Mouse (Mus musculus) MEL (cell line): ENCODE results near the gene BC035044. TPM values are rescaled to one million over a fixed set of nuclear protein-coding genes. Genes with fewer than 3 reads are reported as not detected.

ENCODE experiments used
- DNase-seq: peaks from one replicate; pipeline ENCODE4 v3.0.0; 2011; ENCODE audit warnings: low read depth, low spot score
- H3K27ac ChIP-seq: 2 replicates; pipeline ENCODE4 v1.5.1; 2012; ENCODE audit warnings: low read depth, mild to moderate bottlenecking, control low read depth, low read length, moderate library complexity; ENCODE audit not compliant: control insufficient read depth
- H3K27me3 ChIP-seq, 2 experiments: fragments of 150-350 bp in 1 of 2; sonication (generic) in 1 of 2; 2 replicates each; pipeline ENCODE4 v1.6.1; 2012; ENCODE audit warnings: low read length in 2 of 2, mild to moderate bottlenecking in 2 of 2, improper control_type of control experiment in 1 of 2, moderate library complexity in 1 of 2; ENCODE audit not compliant: insufficient read depth in 2 of 2, control insufficient read depth in 1 of 2
- H3K36me3 ChIP-seq, 2 experiments: 2 replicates each; pipeline ENCODE4 v1.6.1; 2012 to 2014; ENCODE audit warnings: low read length in 2 of 2, improper control_type of control experiment in 1 of 2, inconsistent platforms in 1 of 2, mild to moderate bottlenecking in 1 of 2; ENCODE audit not compliant: insufficient read depth in 2 of 2, control insufficient read depth in 1 of 2
- H3K4me1 ChIP-seq, 2 experiments: fragments of 150-350 bp in 1 of 2; sonication (generic) in 1 of 2; 2 replicates each; pipeline ENCODE4 v1.6.1; 2012; ENCODE audit warnings: low read length in 2 of 2, improper control_type of control experiment in 1 of 2, mild to moderate bottlenecking in 1 of 2; ENCODE audit not compliant: insufficient read depth in 2 of 2, control insufficient read depth in 1 of 2
- H3K4me3 ChIP-seq, 2 experiments: fragments of 150-350 bp in 1 of 2; sonication (generic) in 1 of 2; 2 replicates each; pipeline ENCODE4 v1.5.1; 2012; ENCODE audit warnings: low read depth in 2 of 2, low read length in 2 of 2, mild to moderate bottlenecking in 2 of 2, moderate library complexity in 2 of 2, control low read depth in 1 of 2, improper control_type of control experiment in 1 of 2; ENCODE audit not compliant: control insufficient read depth in 1 of 2, insufficient read depth in 1 of 2
- H3K79me2 ChIP-seq: 2 replicates; pipeline ENCODE4 v1.6.1; 2012; ENCODE audit warnings: mild to moderate bottlenecking, low read length, moderate library complexity; ENCODE audit not compliant: control insufficient read depth, poor library complexity, insufficient read depth
- H3K9ac ChIP-seq: 2 replicates; pipeline ENCODE4 v1.6.1; 2012; ENCODE audit warnings: low read depth, mild to moderate bottlenecking, control low read depth, low read length, moderate library complexity; ENCODE audit not compliant: control insufficient read depth, poor library complexity, severe bottlenecking
- H3K9me3 ChIP-seq: fragments of 150-350 bp; sonication (generic); replicated peaks from 2 replicates; pipeline ENCODE4 v1.6.1; 2012; ENCODE audit warnings: mild to moderate bottlenecking, low read length, improper control_type of control experiment, moderate library complexity; ENCODE audit not compliant: insufficient read depth
- CHD1 ChIP-seq: IDR thresholded peaks from 2 replicates; pipeline ENCODE4 v1.6.1; 2012; ENCODE audit warnings: low read depth, mild to moderate bottlenecking, inconsistent platforms, low read length, improper control_type of control experiment
- CTCF ChIP-seq, 3 experiments: IDR thresholded peaks in 2 of 3; conservative IDR thresholded peaks in 1 of 3; 2 replicates each; pipeline ENCODE4 v1.5.1; 2011 to 2012; ENCODE audit warnings: low read length in 3 of 3, low read depth in 2 of 3, mild to moderate bottlenecking in 2 of 3, improper control_type of control experiment in 1 of 3, inconsistent platforms in 1 of 3, mixed read lengths in 1 of 3, moderate library complexity in 1 of 3; ENCODE audit not compliant: control insufficient read depth in 1 of 3, insufficient read depth in 1 of 3, poor library complexity in 1 of 3, severe bottlenecking in 1 of 3
- ELF1 ChIP-seq: IDR thresholded peaks from 2 replicates; pipeline ENCODE4 v1.6.1; 2014; ENCODE audit warnings: low read depth, mild to moderate bottlenecking, inconsistent platforms, low read length, improper control_type of control experiment, moderate library complexity
- EP300 ChIP-seq, 2 experiments: IDR thresholded peaks; 2 replicates each; pipeline ENCODE4 v1.6.1; 2011; ENCODE audit warnings: improper control_type of control experiment in 2 of 2, low read length in 2 of 2, low read depth in 1 of 2, mild to moderate bottlenecking in 1 of 2
- ETS1 ChIP-seq: IDR thresholded peaks from 2 replicates; pipeline ENCODE4 v1.6.1; 2012; ENCODE audit warnings: low read depth, mild to moderate bottlenecking, inconsistent platforms, low read length, improper control_type of control experiment, moderate library complexity
- HCFC1 ChIP-seq: IDR thresholded peaks from 2 replicates; pipeline ENCODE4 v1.6.1; 2012; ENCODE audit warnings: low read depth, mild to moderate bottlenecking, inconsistent platforms, low read length, improper control_type of control experiment, moderate library complexity
- JUND ChIP-seq: IDR thresholded peaks from 2 replicates; pipeline ENCODE4 v1.6.1; 2011; ENCODE audit warnings: low read depth, mild to moderate bottlenecking, improper control_type of control experiment, low read length
- KAT2A ChIP-seq: conservative IDR thresholded peaks from 2 replicates; pipeline ENCODE4 v1.6.1; 2012; ENCODE audit warnings: low read depth, low read length, improper control_type of control experiment, inconsistent platforms
- MAFK ChIP-seq: IDR thresholded peaks from 2 replicates; pipeline ENCODE4 v1.6.1; 2011; ENCODE audit warnings: low read depth, mild to moderate bottlenecking, low read length, improper control_type of control experiment, borderline replicate concordance
- MAX ChIP-seq: IDR thresholded peaks from 2 replicates; pipeline ENCODE4 v1.6.1; 2011; ENCODE audit warnings: low read length, improper control_type of control experiment
- MXI1 ChIP-seq: IDR thresholded peaks from 2 replicates; pipeline ENCODE4 v1.6.1; 2011; ENCODE audit warnings: mild to moderate bottlenecking, low read depth, low read length, improper control_type of control experiment
- MYB ChIP-seq: IDR thresholded peaks from 2 replicates; pipeline ENCODE4 v1.6.1; 2011; ENCODE audit warnings: mild to moderate bottlenecking, low read depth, low read length, improper control_type of control experiment
- MYC ChIP-seq: IDR thresholded peaks from 2 replicates; pipeline ENCODE4 v1.6.1; 2011; ENCODE audit warnings: low read depth, mild to moderate bottlenecking, low read length, improper control_type of control experiment, moderate library complexity
- NELFE ChIP-seq: IDR thresholded peaks from 2 replicates; pipeline ENCODE4 v1.6.1; 2011; ENCODE audit warnings: low read depth, low read length, improper control_type of control experiment
- NRF1 ChIP-seq: IDR thresholded peaks from 2 replicates; pipeline ENCODE4 v1.6.1; 2014; ENCODE audit warnings: low read depth, mild to moderate bottlenecking, inconsistent platforms, low read length, improper control_type of control experiment, moderate library complexity; ENCODE audit not compliant: poor library complexity, insufficient read depth, severe bottlenecking
- POLR2A ChIP-seq, 2 experiments: IDR thresholded peaks; 2 replicates each; pipeline ENCODE4 v1.6.1; 2011 to 2012; ENCODE audit warnings: low read length in 2 of 2, mild to moderate bottlenecking in 2 of 2, control low read depth in 1 of 2, improper control_type of control experiment in 1 of 2, low read depth in 1 of 2, moderate library complexity in 1 of 2; ENCODE audit not compliant: control insufficient read depth in 1 of 2, insufficient read depth in 1 of 2, poor library complexity in 1 of 2
- POLR2AphosphoS2 ChIP-seq: IDR thresholded peaks from 2 replicates; pipeline ENCODE4 v1.6.1; 2011; ENCODE audit warnings: low read length, improper control_type of control experiment
- POLR2AphosphoS5 ChIP-seq: IDR thresholded peaks from 2 replicates; pipeline ENCODE4 v1.6.1; 2012; ENCODE audit warnings: low read depth, borderline replicate concordance, mild to moderate bottlenecking, inconsistent platforms, low read length, moderate library complexity, mixed read lengths
- RAD21 ChIP-seq: IDR thresholded peaks from 2 replicates; pipeline ENCODE4 v1.6.1; 2011; ENCODE audit warnings: mild to moderate bottlenecking, low read depth, low read length, improper control_type of control experiment
- RCOR1 ChIP-seq: IDR thresholded peaks from 2 replicates; pipeline ENCODE4 v1.6.1; 2012; ENCODE audit warnings: low read depth, mild to moderate bottlenecking, inconsistent platforms, low read length, improper control_type of control experiment
- SIN3A ChIP-seq: IDR thresholded peaks from 2 replicates; pipeline ENCODE4 v1.6.1; 2012; ENCODE audit warnings: low read length, improper control_type of control experiment, inconsistent platforms
- SMC3 ChIP-seq: IDR thresholded peaks from 2 replicates; pipeline ENCODE4 v1.6.1; 2011; ENCODE audit warnings: low read depth, low read length, improper control_type of control experiment
- TCF12 ChIP-seq: IDR thresholded peaks from 2 replicates; pipeline ENCODE4 v1.6.1; 2014; ENCODE audit warnings: low read depth, mild to moderate bottlenecking, inconsistent platforms, low read length, improper control_type of control experiment, moderate library complexity
- UBTF ChIP-seq: IDR thresholded peaks from 2 replicates; pipeline ENCODE4 v1.6.1; 2012; ENCODE audit warnings: low read depth, mild to moderate bottlenecking, inconsistent platforms, low read length, improper control_type of control experiment, moderate library complexity, borderline replicate concordance; ENCODE audit not compliant: insufficient read depth
- USF1 ChIP-seq: IDR thresholded peaks from 2 replicates; pipeline ENCODE4 v1.6.1; 2014; ENCODE audit warnings: low read depth, mild to moderate bottlenecking, inconsistent platforms, low read length, improper control_type of control experiment, moderate library complexity
- ZC3H11A ChIP-seq: IDR thresholded peaks from 2 replicates; pipeline ENCODE4 v1.6.1; 2012; ENCODE audit warnings: low read depth, mild to moderate bottlenecking, inconsistent platforms, low read length, improper control_type of control experiment
- ZKSCAN1 ChIP-seq: IDR thresholded peaks from 2 replicates; pipeline ENCODE4 v1.6.1; 2012; ENCODE audit warnings: low read depth, mild to moderate bottlenecking, inconsistent platforms, low read length, improper control_type of control experiment, moderate library complexity
- ZMIZ1 ChIP-seq: IDR thresholded peaks from 2 replicates; pipeline ENCODE4 v1.6.1; 2012; ENCODE audit warnings: low read depth, mild to moderate bottlenecking, inconsistent platforms, low read length, improper control_type of control experiment, moderate library complexity
- polyA plus RNA-seq, 2 experiments: library from polyadenylated mRNA; stranded (reverse) in 1 of 2; unstranded in 1 of 2; fragments of >175 nt in 1 of 2; fragments of >200 nt in 1 of 2; gene quantifications; 2 replicates each; pipeline versions ENCODE4 v1.2.1 to v1.2.4; 2012; ENCODE audit warnings: low replicate concordance in 2 of 2, low read depth in 1 of 2; ENCODE audit not compliant: insufficient read length in 2 of 2, insufficient read depth in 1 of 2, missing spikeins in 1 of 2
- total RNA-seq: library from RNA; depleted of rRNA; stranded (reverse); fragments of 300-350 nt; gene quantifications from 2 replicates; pipeline ENCODE4 v1.2.3, GENCODE M21; 2012

BC035044 gene
- total and polyA plus RNA-seq, 3 experiments, result not detected

DNA sequence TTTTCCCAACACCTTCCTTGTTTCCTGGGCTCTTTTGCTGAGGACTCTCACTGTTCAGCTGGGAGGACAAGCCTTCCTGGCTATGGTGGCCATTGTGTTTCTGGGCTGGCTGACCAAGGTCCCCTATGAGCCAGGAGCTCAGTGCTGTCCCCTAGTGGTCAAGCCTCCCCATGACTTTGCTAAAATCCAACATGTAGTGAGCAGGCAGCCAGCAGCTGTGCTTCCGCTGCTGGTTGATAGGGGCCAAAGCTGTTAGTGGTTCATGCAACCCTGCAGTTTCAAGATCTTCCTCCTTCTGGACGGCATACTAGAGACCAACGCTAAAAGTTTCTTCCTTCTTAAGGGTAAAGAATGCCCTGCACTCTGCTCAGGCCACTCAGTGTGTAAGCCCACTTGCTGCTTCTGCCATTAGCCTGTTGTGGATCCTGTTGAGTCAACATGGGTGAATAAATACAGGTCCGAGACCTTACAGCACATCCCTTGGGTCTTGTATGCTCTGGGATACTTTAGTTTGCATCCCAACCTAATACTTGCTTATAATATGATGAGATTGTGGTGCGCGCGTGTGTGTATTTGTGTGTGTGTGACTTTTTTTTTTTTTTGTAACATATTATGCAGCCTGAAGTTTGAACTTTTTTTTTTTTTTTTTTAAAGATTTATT is 45.5 kb downstream of the BC035044 start (continued):
- no peak for TF ChIP-seq POLR2AphosphoS2
- TF ChIP-seq USF1, result no peak
- peak; percentile 46 to 80; a peak in 3 of 4 replicates for TF ChIP-seq EP300 (IDR thresholded peaks at IDR 0.05; ENCODE audit: low read depth in 1 of 2, low read length in 2 of 2)
- TF ChIP-seq SMC3, result peak; percentile 72
- TF ChIP-seq JUND, result no peak
- peak; percentile 59; the same call in 1 of the 2 replicates for TF ChIP-seq MAX
- peak; percentile 43; the same call in 1 of the 2 replicates for TF ChIP-seq ZC3H11A
- TF ChIP-seq SIN3A, result peak; percentile 82
- peak in 1 of 2 experiments; percentile 47; a peak in 1 of 4 replicates for TF ChIP-seq POLR2A (IDR thresholded peaks at IDR 0.05; ENCODE audit: control insufficient read depth in 1 of 2, insufficient read depth in 1 of 2, low read depth in 1 of 2, low read length in 2 of 2, poor library complexity in 1 of 2)
- peak; percentile 77 for TF ChIP-seq MXI1
- TF ChIP-seq MYC, result no peak
- peak; percentile 94 to 100 (median 95) for TF ChIP-seq CTCF (IDR thresholded peaks at IDR 0.05 in 2 of 3, conservative IDR thresholded peaks at IDR 0.05 in 1 of 3; ENCODE audit: control insufficient read depth in 1 of 3, insufficient read depth in 1 of 3, low read depth in 2 of 3, low read length in 3 of 3, poor library complexity in 1 of 3, severe bottlenecking in 1 of 3)
- TF ChIP-seq UBTF, result no peak
- peak; percentile 73 for TF ChIP-seq TCF12
- peak; percentile 27; the same call in 1 of the 2 replicates for TF ChIP-seq MYB
- TF ChIP-seq NELFE, result peak; percentile 62
- TF ChIP-seq KAT2A, result peak; percentile 14; the same call in 1 of the 2 replicates
- peak; percentile 43; the same call in 1 of the 2 replicates for TF ChIP-seq ZMIZ1
- no peak for TF ChIP-seq NRF1

DNA sequence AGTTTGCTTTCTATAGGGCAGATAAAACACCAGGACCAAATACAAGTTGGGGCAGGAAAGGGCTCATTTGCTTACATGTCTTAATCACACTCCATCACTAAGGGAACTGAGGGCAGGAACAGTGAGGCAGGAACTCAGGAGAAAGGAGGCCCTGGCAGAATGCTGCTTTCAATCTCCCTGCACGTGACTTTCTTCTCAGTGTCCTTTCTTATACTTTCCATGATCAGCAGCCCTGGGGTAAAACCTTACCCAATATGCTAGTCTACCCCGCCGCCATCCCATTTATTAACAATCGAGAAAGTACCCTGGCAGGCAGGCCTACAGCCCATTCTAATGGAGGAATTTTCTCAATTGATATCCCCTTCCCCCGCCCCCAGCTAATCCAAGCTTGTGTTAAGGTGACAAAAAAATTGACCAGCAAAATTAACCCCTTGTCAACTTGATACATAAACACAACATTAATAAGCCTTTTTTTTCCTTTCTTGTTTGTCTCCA is 46.3 kb downstream of the BC035044 start:
- Histone ChIP-seq H3K9me3 (no peaks in the 10 kb centered on the region), H3K4me1 (peaks cover 4 to 20% of the 10 kb centered on the region in 2 experiments; a peak in 3 of 4 replicates), H3K4me3 (peak overlapping the region; percentile 71 to 77), H3K9ac (peak overlapping the region; percentile 55), H3K36me3 (peaks cover 0 to 15% of the 10 kb centered on the region in 2 experiments; a peak in 2 of 4 replicates), H3K27me3 (no peaks in the 10 kb centered on the region), H3K79me2 (no peaks in the 10 kb centered on the region; the same call in 1 of the 2 replicates), H3K27ac (peak overlapping the region; percentile 65)
- TF ChIP-seq SMC3 (no peak), MYC (no peak), MYB (no peak), EP300 (IDR thresholded peaks at IDR 0.05; ENCODE audit: low read depth in 1 of 2, low read length in 2 of 2) (no peak), UBTF (no peak), SIN3A (no peak), POLR2AphosphoS2 (no peak), ETS1 (no peak), ELF1 (no peak), MAX (no peak), CHD1 (no peak), JUND (no peak), MAFK (no peak), RCOR1 (no peak), ZC3H11A (no peak), HCFC1 (no peak), RAD21 (no peak), ZKSCAN1 (no peak), POLR2AphosphoS5 (no peak)
- peak; percentile 37 for DNase-seq
